Mouse (Mus musculus): ENCODE data around the gene Enpp5.

- TF ChIP-seq CTCF (IDR thresholded peaks at IDR 0.05; ENCODE audit: control insufficient read depth, insufficient read depth, insufficient replicate concordance, low read depth, low read length) (no peak), POLR2A (IDR thresholded peaks at IDR 0.05; ENCODE audit: control insufficient read depth, low read depth, low read length) (no peak)
Observed at GRCm38 (mm10) chr17:44100906-44101305, 22.3 kb downstream of the Enpp5 start.

All from testis, adult 2 months (tissue).